Mouse (Mus musculus) right cerebral cortex, adult 2 months (tissue): ENCODE data around the gene Tmem259.

ENCODE experiments used
- DNase-seq, 2 experiments: peaks; one replicate each; pipeline ENCODE4 v3.0.0; 2021 to 2022; ENCODE audit warnings: low spot score in 2 of 2

Gene Tmem259

GRCm38 (mm10) chr10:79987771-79988505 lies 3.8 kb upstream of the Tmem259 start:
- DNase-seq, result no peak

- peak; percentile 81 to 89 for DNase-seq
Observed at GRCm38 (mm10) chr10:79986963-79987362, 2.8 kb upstream of the Tmem259 start.

GRCm38 (mm10) chr10:79986232-79986878 lies 2.2 kb upstream of the Tmem259 start:
- DNase-seq, result no peak

GRCm38 (mm10) chr10:79985334-79986231 lies 1.5 kb upstream of the Tmem259 start:
- peak; percentile 67 to 82 for DNase-seq

- DNase-seq, result peak; percentile 93 to 99
Observed at GRCm38 (mm10) chr10:79984871-79985270, 741 bp upstream of the Tmem259 start.

GRCm38 (mm10) chr10:79983670-79984069 lies 460 bp downstream of the Tmem259 start:
- peak; percentile 50 to 63 for DNase-seq

GRCm38 (mm10) chr10:79983205-79983604 lies 925 bp downstream of the Tmem259 start:
- no peak for DNase-seq

GRCm38 (mm10) chr10:79979401-79980155 lies 4.6 kb downstream of the Tmem259 start:
- no peak for DNase-seq

GRCm38 (mm10) chr10:79978061-79978460 lies 6.1 kb downstream of the Tmem259 start:
- DNase-seq, result no peak

- DNase-seq, result no peak
Observed at GRCm38 (mm10) chr10:79977324-79977723, 6.8 kb downstream of the Tmem259 start.

- DNase-seq, result no peak
Observed at GRCm38 (mm10) chr10:79976722-79977107, 7.4 kb downstream of the Tmem259 start.

- no peak for DNase-seq
Observed at GRCm38 (mm10) chr10:79976071-79976721, 7.9 kb downstream of the Tmem259 start.

GRCm38 (mm10) chr10:79974668-79975067 lies 9.5 kb downstream of the Tmem259 start:
- DNase-seq, result no peak

GRCm38 (mm10) chr10:79974087-79974486 lies 10.0 kb downstream of the Tmem259 start:
- no peak for DNase-seq

- no peak for DNase-seq
Observed at GRCm38 (mm10) chr10:79972831-79973230, 11.3 kb downstream of the Tmem259 start.

GRCm38 (mm10) chr10:79971183-79971497 lies 13.0 kb downstream of the Tmem259 start:
- no peak for DNase-seq

GRCm38 (mm10) chr10:79970415-79971182 lies 13.5 kb downstream of the Tmem259 start, which contains the start of gene Grin3b:
TSS of gene Grin3b (plus strand) at chr10:79970715.
- DNase-seq, result no peak

- no peak for DNase-seq
Observed at GRCm38 (mm10) chr10:79969124-79969568, 15.0 kb downstream of the Tmem259 start.

GRCm38 (mm10) chr10:79968181-79968580 lies 15.9 kb downstream of the Tmem259 start:
- DNase-seq, result no peak

GRCm38 (mm10) chr10:79966886-79967400 lies 17.2 kb downstream of the Tmem259 start:
- no peak for DNase-seq
